Mouse (Mus musculus): ENCODE data around the gene Tma16.

GRCm38 (mm10) chr8:66438468-66438867, 47.9 kb downstream of the Tma16 start:
- TF ChIP-seq CTCF (IDR thresholded peaks at IDR 0.05; ENCODE audit: extremely low read depth, insufficient read depth, low read length) (no peak), POLR2A (IDR thresholded peaks at IDR 0.05; ENCODE audit: extremely low read depth, insufficient read depth, low read length) (no peak)
